Mouse (Mus musculus) right cerebral cortex, adult 2 months (tissue): ENCODE measurements around the gene Rad17.

Experiments used
- DNase-seq, 2 experiments: peaks; one replicate each; pipeline ENCODE4 v3.0.0; 2021 to 2022; ENCODE audit warnings: low spot score in 2 of 2

Rad17 gene

GRCm38 (mm10) chr13:100570713-100571112 is 80.1 kb downstream of the Rad17 start:
- DNase-seq = no peak

DNA sequence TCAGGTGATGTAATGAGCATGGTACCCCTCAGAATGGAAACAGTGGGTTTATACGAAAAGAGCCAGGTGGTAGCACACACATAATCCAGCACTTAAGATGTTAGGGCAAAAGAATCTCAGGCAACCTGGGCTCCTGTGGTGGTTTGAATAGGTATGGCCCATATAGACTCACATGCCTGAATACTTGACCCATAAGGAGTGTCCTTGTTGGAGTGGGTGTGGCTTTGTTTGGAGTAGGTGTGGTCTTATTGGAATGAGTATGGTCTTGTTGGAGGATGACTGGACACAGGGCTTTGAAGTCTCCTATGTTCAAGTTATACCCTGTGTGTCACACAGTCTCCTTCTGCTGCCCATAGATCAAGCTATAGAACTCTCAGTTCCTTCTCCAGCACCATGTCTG is 82.5 kb downstream of the Rad17 start:
- no peak for DNase-seq
